Mouse (Mus musculus): Measurements from ENCODE around the gene Ermp1. TPM values are rescaled to one million over a fixed set of nuclear protein-coding genes. Genes with fewer than 3 reads are reported as not detected.

Ermp1 gene
- polyA plus RNA-seq, 1 experiment from 2014 or later = 13.5 TPM

DNA sequence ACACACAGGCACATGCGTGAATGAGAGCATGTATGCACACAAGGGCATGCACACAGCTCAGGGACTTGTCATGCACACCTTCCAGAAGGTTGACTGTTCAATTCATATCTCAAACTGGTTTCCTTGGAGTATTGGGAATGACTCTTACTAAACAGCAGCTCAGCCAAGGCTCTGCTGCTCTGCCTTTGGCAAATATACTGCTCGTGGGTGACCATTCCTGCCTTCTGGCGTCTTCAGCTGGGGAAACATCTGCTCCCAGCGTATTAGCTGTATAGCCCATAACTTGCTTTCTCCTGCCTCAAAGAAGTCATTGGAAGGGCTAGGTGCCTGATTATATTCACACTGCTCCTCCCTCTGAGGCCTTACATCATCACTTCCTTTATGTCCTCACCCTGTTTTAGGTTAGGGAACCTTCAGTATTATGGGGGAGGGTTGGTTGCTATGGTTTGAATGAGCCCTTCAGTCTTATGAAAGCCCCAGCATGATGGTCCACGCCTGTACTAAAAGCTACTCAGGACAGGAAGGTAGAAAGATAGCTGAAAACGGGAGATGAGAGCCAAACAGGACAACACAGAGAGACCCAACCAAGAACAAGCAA is 30.1 kb upstream of the Ermp1 start:
- no peak for DNase-seq (ENCODE audit: low spot score)
- no peak overlapping the region for H3K27ac ChIP-seq (ENCODE audit: low read depth, low read length)
- H3K36me3 ChIP-seq (ENCODE audit: control insufficient read depth, insufficient read depth, low read length) = no peaks in the 10 kb centered on the region
- no peak overlapping the region for H3K9ac ChIP-seq (ENCODE audit: low read length)
- no peaks in the 10 kb centered on the region for H3K9me3 ChIP-seq (ENCODE audit: control insufficient read depth, low read length)
- no peaks in the 10 kb centered on the region for H3K27me3 ChIP-seq (ENCODE audit: control insufficient read depth, insufficient read depth, low read length)
- H3K4me2 ChIP-seq (ENCODE audit: low read depth, low read length, severe bottlenecking) = no peak overlapping the region
- H3K4me3 ChIP-seq (ENCODE audit: low read depth, low read length) = no peak overlapping the region
- 85% methylated on average over 6 of the region's 6 CpGs for WGBS
- no peaks in the 10 kb centered on the region for H3K4me1 ChIP-seq (replicated peaks; ENCODE audit: control insufficient read depth, insufficient read depth, low read length)
- no peak for ATAC-seq (replicated peaks; ENCODE audit: low FRiP score)

DNA sequence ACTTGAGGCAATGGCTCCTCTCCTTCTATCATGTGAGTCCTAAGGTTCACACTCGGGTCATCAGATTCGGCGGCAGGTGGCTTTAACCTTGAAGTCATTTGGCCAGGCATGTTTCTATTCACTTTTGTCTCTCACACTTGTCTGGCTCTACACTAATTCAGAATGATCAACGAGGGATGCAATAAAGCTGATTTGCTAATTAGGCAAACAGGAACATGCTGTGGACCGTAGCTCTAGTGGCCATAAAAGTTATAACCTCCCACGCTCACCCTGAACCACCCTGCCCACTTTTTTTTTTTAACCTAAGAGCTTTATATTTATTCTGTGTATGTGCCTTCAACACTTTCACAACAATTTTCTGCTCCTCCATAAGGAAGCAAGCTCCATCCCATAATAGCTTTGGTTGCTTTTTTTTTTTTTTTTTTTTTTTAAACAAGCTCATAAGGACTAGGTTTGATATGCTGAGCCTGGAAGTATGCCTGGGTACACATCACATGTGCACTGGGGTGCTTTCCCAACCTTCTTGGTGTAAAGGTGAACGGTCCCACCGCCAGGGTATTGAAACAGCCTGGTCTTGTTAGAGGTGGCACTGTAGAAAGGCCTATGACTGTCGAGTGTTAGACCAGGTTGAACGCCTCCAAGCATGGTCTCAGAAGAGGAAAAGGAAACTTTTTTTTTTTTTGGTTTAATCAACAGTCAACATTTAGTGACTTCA is 28.4 kb upstream of the Ermp1 start:
- Histone ChIP-seq H3K9me3 (ENCODE audit: control insufficient read depth, low read length) (no peaks in the 10 kb centered on the region), H3K4me1 (replicated peaks; ENCODE audit: control insufficient read depth, insufficient read depth, low read length) (no peaks in the 10 kb centered on the region), H3K4me3 (ENCODE audit: low read depth, low read length) (no peak overlapping the region), H3K4me2 (ENCODE audit: low read depth, low read length, severe bottlenecking) (no peak overlapping the region), H3K9ac (ENCODE audit: low read length) (no peak overlapping the region), H3K27ac (ENCODE audit: low read depth, low read length) (no peak overlapping the region), H3K36me3 (ENCODE audit: control insufficient read depth, insufficient read depth, low read length) (no peaks in the 10 kb centered on the region), H3K27me3 (ENCODE audit: control insufficient read depth, insufficient read depth, low read length) (no peaks in the 10 kb centered on the region)
- 82% methylated on average over 10 of the region's 10 CpGs for WGBS
- DNase-seq (ENCODE audit: low spot score) = no peak
- no peak for ATAC-seq (replicated peaks; ENCODE audit: low FRiP score)

DNA sequence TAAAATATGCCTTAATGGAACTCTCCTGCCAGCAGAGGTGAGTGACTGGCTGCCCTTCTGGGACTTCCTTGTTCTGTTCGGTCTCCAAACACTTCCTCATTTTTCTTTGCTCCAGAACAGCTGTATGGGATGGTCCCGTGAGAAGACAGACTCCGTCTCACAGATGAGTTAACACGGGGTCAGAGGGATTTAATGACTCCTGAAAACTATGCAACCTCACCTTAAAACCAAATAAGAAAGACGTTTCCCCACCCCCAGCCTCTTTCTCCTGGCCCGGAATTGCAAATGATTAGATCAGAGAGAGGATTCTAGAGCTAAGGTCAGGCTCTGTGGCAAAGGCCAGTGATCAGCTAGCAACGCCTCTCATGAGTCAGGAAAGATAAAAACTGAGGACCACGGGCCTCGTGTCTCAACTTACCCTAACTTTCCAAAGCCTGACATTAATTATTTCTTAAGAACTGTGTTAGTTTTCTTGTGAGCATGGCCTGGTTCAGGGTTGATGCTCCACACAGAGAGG is 27.4 kb upstream of the Ermp1 start:
- H3K27ac ChIP-seq (ENCODE audit: low read depth, low read length) = no peak overlapping the region
- no peaks in the 10 kb centered on the region for H3K27me3 ChIP-seq (ENCODE audit: control insufficient read depth, insufficient read depth, low read length)
- DNase-seq (ENCODE audit: low spot score) (no peak), ATAC-seq (replicated peaks; ENCODE audit: low FRiP score) (no peak)
- H3K9me3 ChIP-seq (ENCODE audit: control insufficient read depth, low read length) = no peaks in the 10 kb centered on the region
- no peak overlapping the region for H3K4me2 ChIP-seq (ENCODE audit: low read depth, low read length, severe bottlenecking)
- no peaks in the 10 kb centered on the region for H3K4me1 ChIP-seq (replicated peaks; ENCODE audit: control insufficient read depth, insufficient read depth, low read length)
- WGBS = 73% methylated on average over 9 of the region's 9 CpGs
- no peaks in the 10 kb centered on the region for H3K36me3 ChIP-seq (ENCODE audit: control insufficient read depth, insufficient read depth, low read length)
- no peak overlapping the region for H3K4me3 ChIP-seq (ENCODE audit: low read depth, low read length)
- H3K9ac ChIP-seq (ENCODE audit: low read length) = no peak overlapping the region

DNA sequence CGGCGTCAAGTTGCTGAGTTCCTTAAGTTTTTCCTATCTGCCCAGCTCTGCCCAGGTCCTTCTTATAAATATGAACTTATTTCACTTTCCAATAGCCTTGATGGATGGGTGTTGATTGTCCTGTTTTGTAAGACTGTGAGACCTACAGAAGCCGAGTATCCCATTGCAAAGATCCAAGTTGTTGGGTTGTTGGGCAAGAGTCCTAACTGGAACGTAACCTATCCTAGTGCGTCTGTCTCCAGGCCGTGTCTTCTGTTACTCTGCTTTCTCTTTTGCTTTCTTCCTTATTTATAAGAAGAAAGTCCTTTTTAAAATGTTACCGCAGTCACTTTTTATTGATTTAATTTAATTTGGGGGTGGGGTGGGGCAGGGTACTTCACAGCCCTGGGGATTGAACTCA is 26.7 kb upstream of the Ermp1 start:
- WGBS = 96% methylated on average over 7 of the region's 7 CpGs
- no peaks in the 10 kb centered on the region for H3K36me3 ChIP-seq (ENCODE audit: control insufficient read depth, insufficient read depth, low read length)
- no peak overlapping the region for H3K4me3 ChIP-seq (ENCODE audit: low read depth, low read length)
- H3K4me2 ChIP-seq (ENCODE audit: low read depth, low read length, severe bottlenecking) = no peak overlapping the region
- H3K27ac ChIP-seq (ENCODE audit: low read depth, low read length) = no peak overlapping the region
- no peaks in the 10 kb centered on the region for H3K27me3 ChIP-seq (ENCODE audit: control insufficient read depth, insufficient read depth, low read length)
- no peaks in the 10 kb centered on the region for H3K9me3 ChIP-seq (ENCODE audit: control insufficient read depth, low read length)
- H3K4me1 ChIP-seq (replicated peaks; ENCODE audit: control insufficient read depth, insufficient read depth, low read length) = no peaks in the 10 kb centered on the region
- DNase-seq (ENCODE audit: low spot score) = no peak
- ATAC-seq (replicated peaks; ENCODE audit: low FRiP score) = no peak
- H3K9ac ChIP-seq (ENCODE audit: low read length) = no peak overlapping the region

- no peaks in the 10 kb centered on the region for H3K36me3 ChIP-seq (ENCODE audit: control insufficient read depth, insufficient read depth, low read length)
- no peaks in the 10 kb centered on the region for H3K9me3 ChIP-seq (ENCODE audit: control insufficient read depth, low read length)
- H3K27me3 ChIP-seq (ENCODE audit: control insufficient read depth, insufficient read depth, low read length) = no peaks in the 10 kb centered on the region
- no peak overlapping the region for H3K27ac ChIP-seq (ENCODE audit: low read depth, low read length)
- no peak overlapping the region for H3K4me2 ChIP-seq (ENCODE audit: low read depth, low read length, severe bottlenecking)
- ATAC-seq (replicated peaks; ENCODE audit: low FRiP score) (no peak), DNase-seq (ENCODE audit: low spot score) (no peak)
- H3K9ac ChIP-seq (ENCODE audit: low read length) = no peak overlapping the region
- H3K4me3 ChIP-seq (ENCODE audit: low read depth, low read length) = no peak overlapping the region
- no peaks in the 10 kb centered on the region for H3K4me1 ChIP-seq (replicated peaks; ENCODE audit: control insufficient read depth, insufficient read depth, low read length)
- 96% methylated on average over 13 of the region's 13 CpGs for WGBS
Observed at GRCm38 (mm10) chr19:29672660-29673059, 24.4 kb upstream of the Ermp1 start.

DNA sequence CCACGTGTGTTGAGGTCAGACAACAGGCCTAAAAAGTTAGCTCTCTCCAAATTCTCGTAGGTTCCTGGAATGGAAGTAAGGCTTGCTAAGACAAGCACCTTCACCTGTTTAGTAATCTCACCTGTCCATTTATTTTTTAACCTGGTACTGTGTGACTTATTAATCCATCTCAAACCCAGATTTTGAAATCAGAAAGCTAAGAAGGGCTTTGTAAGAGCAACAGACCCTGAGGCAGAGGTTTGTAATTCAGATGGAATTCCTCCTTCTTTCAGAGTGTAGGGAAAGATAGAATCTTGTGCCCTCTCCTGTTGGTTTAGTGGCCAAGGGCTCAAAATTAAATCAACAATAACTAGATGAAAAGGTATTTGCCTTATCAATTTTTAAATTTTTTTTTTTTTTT is 22.9 kb upstream of the Ermp1 start:
- Histone ChIP-seq H3K27me3 (ENCODE audit: control insufficient read depth, insufficient read depth, low read length) (no peaks in the 10 kb centered on the region), H3K4me3 (ENCODE audit: low read depth, low read length) (no peak overlapping the region), H3K4me1 (replicated peaks; ENCODE audit: control insufficient read depth, insufficient read depth, low read length) (no peaks in the 10 kb centered on the region), H3K36me3 (ENCODE audit: control insufficient read depth, insufficient read depth, low read length) (no peaks in the 10 kb centered on the region), H3K4me2 (ENCODE audit: low read depth, low read length, severe bottlenecking) (no peak overlapping the region), H3K27ac (ENCODE audit: low read depth, low read length) (no peak overlapping the region), H3K9me3 (ENCODE audit: control insufficient read depth, low read length) (no peaks in the 10 kb centered on the region), H3K9ac (ENCODE audit: low read length) (no peak overlapping the region)
- ATAC-seq (replicated peaks; ENCODE audit: low FRiP score) = no peak
- WGBS = 83% methylated on average over 2 of the region's 2 CpGs
- no peak for DNase-seq (ENCODE audit: low spot score)

DNA sequence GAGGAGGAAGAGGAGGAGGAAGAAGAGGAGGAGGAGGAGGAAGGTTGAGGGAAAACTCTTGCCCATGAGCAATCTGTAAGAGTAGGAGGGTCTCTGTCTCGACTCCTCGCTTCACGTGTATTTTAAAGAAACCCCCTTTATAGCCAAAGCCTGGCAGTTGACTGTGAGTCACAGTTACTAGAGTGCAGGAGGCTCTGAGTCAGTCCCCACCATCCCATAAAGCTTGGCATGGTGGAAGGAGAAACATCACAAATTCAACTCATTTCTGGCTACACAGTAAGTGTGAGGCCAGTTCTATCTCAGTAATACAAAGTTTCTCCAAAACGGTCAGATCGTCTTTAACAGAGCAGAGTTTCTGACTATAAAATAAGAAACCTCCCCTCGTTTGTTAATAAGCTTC is 22.0 kb upstream of the Ermp1 start:
- WGBS = 89% methylated on average over 6 of the region's 6 CpGs
- Histone ChIP-seq H3K4me1 (replicated peaks; ENCODE audit: control insufficient read depth, insufficient read depth, low read length) (no peaks in the 10 kb centered on the region), H3K4me2 (ENCODE audit: low read depth, low read length, severe bottlenecking) (no peak overlapping the region), H3K27me3 (ENCODE audit: control insufficient read depth, insufficient read depth, low read length) (no peaks in the 10 kb centered on the region), H3K9me3 (ENCODE audit: control insufficient read depth, low read length) (no peaks in the 10 kb centered on the region), H3K4me3 (ENCODE audit: low read depth, low read length) (no peak overlapping the region), H3K9ac (ENCODE audit: low read length) (no peak overlapping the region), H3K36me3 (ENCODE audit: control insufficient read depth, insufficient read depth, low read length) (no peaks in the 10 kb centered on the region), H3K27ac (ENCODE audit: low read depth, low read length) (no peak overlapping the region)
- ATAC-seq (replicated peaks; ENCODE audit: low FRiP score) (no peak), DNase-seq (ENCODE audit: low spot score) (no peak)

GRCm38 (mm10) chr19:29668135-29668534 is 19.9 kb upstream of the Ermp1 start:
- no peak overlapping the region for H3K27ac ChIP-seq (ENCODE audit: low read depth, low read length)
- 90% methylated on average over 7 of the region's 7 CpGs for WGBS
- DNase-seq (ENCODE audit: low spot score) = no peak
- no peaks in the 10 kb centered on the region for H3K27me3 ChIP-seq (ENCODE audit: control insufficient read depth, insufficient read depth, low read length)
- no peak overlapping the region for H3K4me3 ChIP-seq (ENCODE audit: low read depth, low read length)
- no peak overlapping the region for H3K9ac ChIP-seq (ENCODE audit: low read length)
- no peak for ATAC-seq (replicated peaks; ENCODE audit: low FRiP score)
- no peaks in the 10 kb centered on the region for H3K4me1 ChIP-seq (replicated peaks; ENCODE audit: control insufficient read depth, insufficient read depth, low read length)
- no peaks in the 10 kb centered on the region for H3K9me3 ChIP-seq (ENCODE audit: control insufficient read depth, low read length)
- no peak overlapping the region for H3K4me2 ChIP-seq (ENCODE audit: low read depth, low read length, severe bottlenecking)
- H3K36me3 ChIP-seq (ENCODE audit: control insufficient read depth, insufficient read depth, low read length) = no peaks in the 10 kb centered on the region
